Mouse (Mus musculus) brain, embryonic 14.5 days (tissue): ENCODE measurements at regions not wholly inside any gene's neighbourhood (a gene's known extent, or its start where the extent isn't known, plus 50 kb on each side); places are given as distances from the start of the nearest gene placed in this dataset.

Experiments used
- CTCF ChIP-seq: fragments of 200-500 bp; IDR thresholded peaks from 2 replicates; pipeline ENCODE4 v1.5.1; 2012; ENCODE audit warnings: inconsistent platforms, mild to moderate bottlenecking, moderate library complexity, borderline replicate concordance; ENCODE audit not compliant: insufficient read depth, insufficient read length; ENCODE audit errors: extremely low read depth
- POLR2A ChIP-seq: fragments of 200-500 bp; IDR thresholded peaks from 2 replicates; pipeline ENCODE4 v1.6.1; 2012; ENCODE audit warnings: mild to moderate bottlenecking, inconsistent platforms, borderline replicate concordance; ENCODE audit not compliant: poor library complexity, insufficient read depth, insufficient read length, severe bottlenecking; ENCODE audit errors: extremely low read depth

GRCm38 (mm10) chr13:42453665-42454064 is 152.4 kb downstream of the Edn1 start:
- no peak for TF ChIP-seq CTCF
- TF ChIP-seq POLR2A = no peak
